Mouse (Mus musculus) left cerebral cortex, postnatal 4 days (tissue): Measurements from ENCODE around the gene Nek5. TPM values are rescaled to one million over a fixed set of nuclear protein-coding genes. Genes with fewer than 3 reads are reported as not detected.

ENCODE experiments used
- DNase-seq: peaks from one replicate; pipeline ENCODE4 v3.0.0-alpha.2; 2022
- intact Hi-C: fragments of 180-260 bp; cut with DNase I; formaldehyde crosslinking; loops from one replicate; pipeline ENCODE4 v1.15.1; 2025
- total RNA-seq, 2 experiments: library from RNA; stranded (reverse); gene quantifications; 2 replicates each; pipeline ENCODE4 v1.2.3; 2021

Nek5 gene
- total RNA-seq, 2 experiments from 2014 or later = 0.26 to 0.66 TPM

GRCm38 (mm10) chr8:22091568-22091967 is 33.3 kb downstream of the Nek5 start:
- peak; percentile 5 for DNase-seq
- intact Hi-C loops = no loop called here

- intact Hi-C loops = no loop called here
- no peak for DNase-seq
Observed at GRCm38 (mm10) chr8:22089226-22089625, 35.6 kb downstream of the Nek5 start.

- DNase-seq = no peak
- intact Hi-C loops = no loop called here
Observed at GRCm38 (mm10) chr8:22079313-22080007, 45.4 kb downstream of the Nek5 start.

GRCm38 (mm10) chr8:22061126-22061525 is 63.7 kb downstream of the Nek5 start:
- DNase-seq = no peak
- intact Hi-C loops = no loop called here

GRCm38 (mm10) chr8:22060446-22060889 is 64.4 kb downstream of the Nek5 start, which contains the start of gene Alg11:
Gene Alg11, plus strand, starts transcription at chr8:22060721.
- DNase-seq = peak; percentile 99
- intact Hi-C loops = no loop called here

GRCm38 (mm10) chr8:22059821-22060445 is 64.9 kb downstream of the Nek5 start, which contains the start of gene Atp7b:
Gene Atp7b, minus strand, starts transcription at chr8:22060305.
- no peak for DNase-seq
- intact Hi-C loops = loop anchor here (10.0 kb wide), 1 partner anchor 55 kb away; no protein-coding TSS in a partner anchor

GRCm38 (mm10) chr8:22059153-22059738 is 65.6 kb downstream of the Nek5 start:
- DNase-seq = no peak
- intact Hi-C loops = loop anchor here (10.0 kb wide), 1 partner anchor 54 kb away; no protein-coding TSS in a partner anchor

- no peak for DNase-seq
- intact Hi-C loops = loop anchor here (10.0 kb wide), 1 partner anchor 54 kb away; no protein-coding TSS in a partner anchor
Observed at GRCm38 (mm10) chr8:22058368-22058767, 66.5 kb downstream of the Nek5 start.

GRCm38 (mm10) chr8:22056850-22057249 is 68.0 kb downstream of the Nek5 start:
- intact Hi-C loops = loop anchor here (10.0 kb wide), 1 partner anchor 52 kb away; no protein-coding TSS in a partner anchor
- no peak for DNase-seq

- no peak for DNase-seq
- intact Hi-C loops = loop anchor here (10.0 kb wide), 1 partner anchor 51 kb away; no protein-coding TSS in a partner anchor
Observed at GRCm38 (mm10) chr8:22055492-22055877, 69.4 kb downstream of the Nek5 start.

GRCm38 (mm10) chr8:22054674-22055491 is 70.0 kb downstream of the Nek5 start:
- DNase-seq = no peak
- intact Hi-C loops = loop anchor here (10.0 kb wide), 1 partner anchor 50 kb away; no protein-coding TSS in a partner anchor

- intact Hi-C loops = no loop called here
- peak; percentile 57 for DNase-seq
Observed at GRCm38 (mm10) chr8:22047699-22048464, 77.0 kb downstream of the Nek5 start.

- no peak for DNase-seq
- intact Hi-C loops = no loop called here
Observed at GRCm38 (mm10) chr8:22043706-22044105, 81.1 kb downstream of the Nek5 start.

- no peak for DNase-seq
- intact Hi-C loops = no loop called here
Observed at GRCm38 (mm10) chr8:22042515-22042914, 82.3 kb downstream of the Nek5 start.

- no peak for DNase-seq
- intact Hi-C loops = no loop called here
Observed at GRCm38 (mm10) chr8:22040153-22040509, 84.7 kb downstream of the Nek5 start.

GRCm38 (mm10) chr8:22039468-22040152 is 85.2 kb downstream of the Nek5 start:
- intact Hi-C loops = no loop called here
- DNase-seq = no peak

GRCm38 (mm10) chr8:22037022-22037421 is 87.8 kb downstream of the Nek5 start:
- DNase-seq = no peak
- intact Hi-C loops = no loop called here

- intact Hi-C loops = no loop called here
- DNase-seq = no peak
Observed at GRCm38 (mm10) chr8:22036137-22036536, 88.7 kb downstream of the Nek5 start.

GRCm38 (mm10) chr8:22030990-22031389 is 93.9 kb downstream of the Nek5 start:
- intact Hi-C loops = no loop called here
- no peak for DNase-seq
